35 mouse cellular contexts compared by ENCODE assay signal in the genomic region with DNA sequence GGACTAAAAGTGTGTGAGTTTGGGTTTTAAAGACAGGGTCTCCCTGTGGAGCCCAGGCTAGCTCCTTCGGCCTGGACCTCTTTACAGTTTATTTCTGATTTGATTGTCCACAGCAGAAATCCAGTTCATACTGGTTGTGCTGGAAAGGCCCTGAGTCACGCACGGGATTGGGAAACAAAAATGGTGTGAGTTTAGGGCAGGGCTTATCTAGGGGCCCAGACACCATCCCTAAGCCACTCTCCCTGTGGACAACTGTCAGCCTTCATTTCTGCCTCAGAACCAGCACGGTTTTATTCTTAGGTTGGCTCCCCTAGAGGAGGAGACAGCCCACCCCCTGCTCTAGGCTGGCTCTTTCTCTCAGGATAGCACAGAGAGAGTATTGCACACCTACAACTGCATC. TPM values are rescaled to one million over a fixed set of nuclear protein-coding genes. Genes with fewer than 3 reads are reported as not detected.
DNase-seq lines count a peak whose midpoint lies in the region; ATAC-seq lines count a peak whose summit lies in the region.
"Had no signal": no experiment of that assay in that cellular context is flagged by ENCODE, and none has a peak within 500 bp of the region (broad histone marks: within the 10 kb centered on the region; RNA-seq: fewer than 3 reads in every experiment).

No protein-coding gene starts in this region.

- H3K4me2 ChIP-seq in liver, embryonic 13.5 days = peak overlapping the region; percentile 19; the same call in 1 of the 2 replicates
- H3K4me2 ChIP-seq: forebrain, embryonic 15.5 days; heart, embryonic 13.5 days; hindbrain, embryonic 15.5 days; limb, embryonic 15.5 days; lung, embryonic 15.5 days; midbrain, embryonic 13.5 days; neural tube, embryonic 15.5 days; stomach, embryonic 15.5 days had no signal

- 19% methylated on average over 4 of the region's 4 CpGs for WGBS in liver, embryonic 13.5 days (ENCODE audit: insufficient replicate concordance)

- DNase-seq in NIH3T3 (ENCODE audit: low read depth) = peak; percentile 68
- peak; percentile 59 for DNase-seq in liver, embryonic 13.5 days
- DNase-seq in kidney, postnatal 14 days = no peak
- no peak for DNase-seq in left cerebral cortex, postnatal 14 days (ENCODE audit: low spot score in 2 of 2)
- no peak for DNase-seq in yolk sac, embryonic 10.5 days (ENCODE audit: low spot score)
- DNase-seq: adrenal gland, postnatal 10 days; B cell, adult 2 months; cerebellum, adult 2 months; cerebellum, postnatal 14 days; gastrocnemius, postnatal 36 days; heart, adult 2 months; heart, postnatal 10 days; kidney, adult 2 months; kidney, postnatal 4 days; layer of hippocampus, postnatal 36 days; retina, postnatal 1 day; right cerebral cortex, postnatal 25 days; thymus, postnatal 14 days had no signal

- 0 out of 2 replicates have a peak, but pooled peaks cover 3% of the 10 kb centered on the region for H3K27me3 ChIP-seq in liver, embryonic 13.5 days
- H3K27me3 ChIP-seq: forebrain, embryonic 15.5 days; heart, embryonic 13.5 days; hindbrain, embryonic 15.5 days; limb, embryonic 15.5 days; lung, embryonic 15.5 days; midbrain, embryonic 13.5 days; neural tube, embryonic 15.5 days; stomach, embryonic 15.5 days had no signal

- H3K36me3 ChIP-seq in liver, embryonic 13.5 days = no peaks in the 10 kb centered on the region
- H3K36me3 ChIP-seq: forebrain, embryonic 10.5 days; forebrain, embryonic 15.5 days; heart, embryonic 13.5 days; hindbrain, embryonic 10.5 days; hindbrain, embryonic 15.5 days; limb, embryonic 10.5 days; limb, embryonic 15.5 days; lung, embryonic 15.5 days; midbrain, embryonic 13.5 days; neural tube, embryonic 15.5 days; stomach, embryonic 15.5 days had no signal

- peak overlapping the region; percentile 64 for H3K27ac ChIP-seq in liver, embryonic 13.5 days
- H3K27ac ChIP-seq: forebrain, embryonic 10.5 days; forebrain, embryonic 15.5 days; heart, adult 2 months; heart, embryonic 13.5 days; hindbrain, embryonic 10.5 days; hindbrain, embryonic 15.5 days; limb, embryonic 10.5 days; limb, embryonic 15.5 days; lung, embryonic 15.5 days; midbrain, embryonic 13.5 days; neural tube, embryonic 15.5 days; stomach, embryonic 15.5 days had no signal

- H3K4me3 ChIP-seq in liver, embryonic 13.5 days (replicated peaks) = no peak overlapping the region
- H3K4me3 ChIP-seq: forebrain, embryonic 10.5 days; forebrain, embryonic 15.5 days; heart, adult 2 months; heart, embryonic 13.5 days; hindbrain, embryonic 10.5 days; hindbrain, embryonic 15.5 days; limb, embryonic 10.5 days; limb, embryonic 15.5 days; lung, embryonic 15.5 days; midbrain, embryonic 13.5 days; neural tube, embryonic 15.5 days; stomach, embryonic 15.5 days had no signal

- intact Hi-C loops in left cerebral cortex, postnatal 14 days (cut with DNase I) = no loop called here

- peaks cover 25% of the 10 kb centered on the region for H3K4me1 ChIP-seq in liver, embryonic 13.5 days (replicated peaks)
- H3K4me1 ChIP-seq: forebrain, embryonic 10.5 days; forebrain, embryonic 15.5 days; hindbrain, embryonic 10.5 days; hindbrain, embryonic 15.5 days; lung, embryonic 15.5 days; midbrain, embryonic 13.5 days; neural tube, embryonic 15.5 days; stomach, embryonic 15.5 days had no signal

- ATAC-seq in erythroblast, adult 5-6 weeks (replicated peaks; ENCODE audit: low FRiP score, poor library complexity, severe bottlenecking) = peak; percentile 60; the same call in 1 of the 2 replicates
- ATAC-seq in liver, embryonic 13.5 days (ENCODE audit: low read depth) = peak; percentile 85
- peak; percentile 52 for ATAC-seq in megakaryocyte progenitor cell, adult 5-6 weeks (replicated peaks; ENCODE audit: poor library complexity)
- ATAC-seq: forebrain, embryonic 15.5 days; inflammation-experienced regulatory T-cells, adult 6 months; midbrain, embryonic 13.5 days had no signal

- H3K9ac ChIP-seq in liver, embryonic 13.5 days = peak overlapping the region; percentile 50
- H3K9ac ChIP-seq: forebrain, embryonic 15.5 days; heart, embryonic 13.5 days; hindbrain, embryonic 15.5 days; limb, embryonic 15.5 days; lung, embryonic 15.5 days; midbrain, embryonic 13.5 days; neural tube, embryonic 15.5 days; stomach, embryonic 15.5 days had no signal

- H3K9me3 ChIP-seq in liver, embryonic 13.5 days (replicated peaks) = no peaks in the 10 kb centered on the region
- H3K9me3 ChIP-seq: forebrain, embryonic 10.5 days; forebrain, embryonic 15.5 days; heart, embryonic 13.5 days; hindbrain, embryonic 10.5 days; hindbrain, embryonic 15.5 days; limb, embryonic 10.5 days; limb, embryonic 15.5 days; lung, embryonic 15.5 days; midbrain, embryonic 13.5 days; neural tube, embryonic 15.5 days; stomach, embryonic 15.5 days had no signal

RNA-seq across cellular contexts. Expression of gene Slc11a2, which starts 8.4 kb away (rescaled TPM):
- total RNA-seq in erythroblast, adult 5-6 weeks (2015; ENCODE audit: low replicate concordance) = 14.6 and 18.3 TPM in 2 replicates
- 20.1 and 23.8 TPM in 2 replicates for total RNA-seq in erythroblast, adult 5-6 weeks (2017; ENCODE audit: low replicate concordance)
- polyA plus RNA-seq in liver, embryonic 13.5 days (2015; fragmentation: Nextera tagmentation; extraction: Ambion mirVana) = 46.8 and 57.1 TPM in 2 replicates
- 8.2 and 12.0 TPM in 2 replicates for total RNA-seq in megakaryocyte progenitor cell, adult 5-6 weeks (2015)
- total RNA-seq in megakaryocyte progenitor cell, adult 5-6 weeks (2017) = 11.0 and 14.6 TPM in 2 replicates
- 10 to 100 TPM; 55.7 to 56.8 TPM for total RNA-seq in left cerebral cortex, postnatal 14 days (2021)

RNA-seq across cellular contexts. Expression of gene Gm5475, which starts 11.3 kb away (rescaled TPM):
- not detected in 2 replicates for total RNA-seq in erythroblast, adult 5-6 weeks (2015; ENCODE audit: low replicate concordance)
- total RNA-seq in erythroblast, adult 5-6 weeks (2017; ENCODE audit: low replicate concordance) = not detected in 2 replicates
- not detected in 2 replicates for polyA plus RNA-seq in liver, embryonic 13.5 days (2015; fragmentation: Nextera tagmentation; extraction: Ambion mirVana)
- total RNA-seq in megakaryocyte progenitor cell, adult 5-6 weeks (2015) = not detected in 2 replicates
- total RNA-seq in megakaryocyte progenitor cell, adult 5-6 weeks (2017) = not detected in 2 replicates
- total RNA-seq in left cerebral cortex, postnatal 14 days (2021) = under 1 TPM in 1 of 2 experiments, not detected in 1; 0.13 TPM
- total RNA-seq: gastrocnemius, postnatal 36 days; heart, adult 2 months; heart, postnatal 10 days; layer of hippocampus, adult 8-10 months; layer of hippocampus, postnatal 36 days; megakaryocyte, adult 5-6 weeks had no signal
- polyA plus RNA-seq: cerebellum, adult 2 months; heart, adult 2 months; hindbrain, embryonic 10.5 days; urinary bladder, adult 2 months had no signal

RNA-seq across cellular contexts. Expression of gene Letmd1, which starts 35.6 kb away (rescaled TPM):
- total RNA-seq in erythroblast, adult 5-6 weeks (2015; ENCODE audit: low replicate concordance) = 4.4 and 4.8 TPM in 2 replicates
- total RNA-seq in erythroblast, adult 5-6 weeks (2017; ENCODE audit: low replicate concordance) = 2.5 and 3.7 TPM in 2 replicates
- 14.4 and 15.0 TPM in 2 replicates for polyA plus RNA-seq in liver, embryonic 13.5 days (2015; fragmentation: Nextera tagmentation; extraction: Ambion mirVana)
- 35.7 and 37.2 TPM in 2 replicates for total RNA-seq in megakaryocyte progenitor cell, adult 5-6 weeks (2015)
- total RNA-seq in megakaryocyte progenitor cell, adult 5-6 weeks (2017) = 22.0 and 22.2 TPM in 2 replicates
- total RNA-seq in left cerebral cortex, postnatal 14 days (2021) = 10 to 100 TPM; 65.8 to 70.5 TPM

Comparison
In these comparisons a context has a peak if more than half of its experiments do, and no peak if none do; other contexts are left out.
1. DNase-seq: peak in NIH3T3 (single experiment) and liver, embryonic 13.5 days (single experiment); none in kidney, postnatal 14 days (single experiment), left cerebral cortex, postnatal 14 days (0 of 2) and yolk sac, embryonic 10.5 days (single experiment).
2. Peak in every context shown above with its lines, with median percentiles within 50 percentile points of each other: ATAC-seq.